Mouse (Mus musculus) urinary bladder, postnatal 25 days (tissue): ENCODE data around the gene Pcsk6.
"Not testable (repeated sequence)": the region's sequence is repeated elsewhere in the genome, so short reads cannot be mapped to it uniquely, and the experiment has no call there.

Experiments used
- DNase-seq: peaks from one replicate; pipeline ENCODE4 v3.0.0; 2022; ENCODE audit warnings: low spot score

Pcsk6 gene

DNA sequence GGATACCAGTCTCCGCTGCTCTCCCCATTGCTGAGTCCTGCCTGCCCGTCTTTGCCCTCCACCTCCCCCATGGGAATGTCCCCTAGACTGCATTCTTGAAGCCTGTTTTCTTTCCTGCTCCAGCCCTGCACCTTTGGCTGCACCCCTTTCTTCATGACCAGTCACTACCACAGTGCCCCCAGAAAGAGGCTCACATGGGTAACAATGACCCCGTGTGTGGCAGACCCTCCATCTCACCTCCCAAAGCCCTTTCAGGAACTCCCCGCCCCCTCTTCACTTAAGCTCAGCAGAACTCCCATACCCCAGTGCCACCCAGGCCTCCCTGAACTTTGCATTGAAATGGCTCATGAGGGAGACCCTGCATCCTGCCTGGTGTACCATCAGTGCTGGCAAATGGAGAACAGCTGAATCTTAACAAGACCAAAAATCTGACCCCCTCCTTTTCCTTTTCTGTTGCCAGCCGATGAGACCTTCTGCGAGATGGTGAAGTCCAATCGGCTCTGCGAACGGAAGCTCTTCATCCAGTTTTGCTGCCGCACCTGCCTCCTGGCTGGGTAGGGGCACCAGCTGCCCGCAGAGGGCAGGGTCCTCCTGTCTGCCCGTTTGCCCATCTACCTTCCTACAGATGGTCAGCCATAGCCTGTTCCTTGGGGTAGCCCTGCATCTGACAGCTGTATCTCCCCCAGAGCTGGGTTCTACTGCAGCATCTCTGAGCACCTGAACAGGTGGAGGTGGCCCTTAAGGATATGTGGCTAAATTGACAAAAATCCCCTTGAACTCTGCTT, 187.1 kb downstream of the Pcsk6 start:
- DNase-seq = no peak

- no peak for DNase-seq
Observed at GRCm38 (mm10) chr7:66053946-66054483, 192.5 kb downstream of the Pcsk6 start.

DNA sequence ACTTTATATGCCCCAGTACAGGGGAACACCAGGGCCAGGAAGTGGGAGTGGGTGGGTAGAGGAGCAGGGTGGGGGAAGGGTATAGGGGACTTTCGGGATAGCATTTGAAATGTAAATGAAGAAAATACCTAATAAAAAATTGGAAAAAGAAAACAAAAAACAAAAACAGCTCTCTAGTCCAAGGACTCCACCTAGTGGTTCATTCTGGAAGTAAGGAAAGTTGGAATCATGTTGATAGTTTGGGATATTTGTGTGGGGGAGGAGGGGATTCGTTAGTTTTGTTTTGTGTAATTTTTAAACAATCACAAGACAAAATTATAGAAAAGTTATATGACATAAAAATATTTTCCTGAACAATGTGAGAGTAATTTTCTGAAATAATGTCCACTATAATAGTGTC, 193.8 kb downstream of the Pcsk6 start:
- DNase-seq = not testable (repeated sequence)

DNA sequence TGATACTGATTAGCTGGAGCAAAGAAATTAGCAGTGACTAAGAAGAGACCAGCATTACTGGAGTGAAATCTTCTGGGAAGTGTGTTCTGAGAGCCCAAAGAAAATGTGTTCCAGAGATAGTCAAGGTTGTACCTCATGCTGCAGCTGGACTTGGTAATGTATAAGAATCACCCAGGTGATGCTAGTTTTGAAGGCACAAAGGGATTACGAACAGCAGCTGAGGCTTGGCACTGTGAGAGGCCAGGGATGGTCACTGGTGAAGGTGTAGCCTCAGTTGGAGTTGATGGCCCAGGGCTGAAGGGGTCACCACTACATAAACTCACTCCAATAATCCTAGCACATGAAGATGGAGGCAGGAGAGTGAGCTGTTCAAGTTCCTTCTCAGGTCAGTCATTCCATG, 197.2 kb downstream of the Pcsk6 start, which contains the start of gene Snrpa1:
Gene Snrpa1 (plus strand): TSS at position 301 of the 400 bp plus-strand sequence.
- no peak for DNase-seq

DNA sequence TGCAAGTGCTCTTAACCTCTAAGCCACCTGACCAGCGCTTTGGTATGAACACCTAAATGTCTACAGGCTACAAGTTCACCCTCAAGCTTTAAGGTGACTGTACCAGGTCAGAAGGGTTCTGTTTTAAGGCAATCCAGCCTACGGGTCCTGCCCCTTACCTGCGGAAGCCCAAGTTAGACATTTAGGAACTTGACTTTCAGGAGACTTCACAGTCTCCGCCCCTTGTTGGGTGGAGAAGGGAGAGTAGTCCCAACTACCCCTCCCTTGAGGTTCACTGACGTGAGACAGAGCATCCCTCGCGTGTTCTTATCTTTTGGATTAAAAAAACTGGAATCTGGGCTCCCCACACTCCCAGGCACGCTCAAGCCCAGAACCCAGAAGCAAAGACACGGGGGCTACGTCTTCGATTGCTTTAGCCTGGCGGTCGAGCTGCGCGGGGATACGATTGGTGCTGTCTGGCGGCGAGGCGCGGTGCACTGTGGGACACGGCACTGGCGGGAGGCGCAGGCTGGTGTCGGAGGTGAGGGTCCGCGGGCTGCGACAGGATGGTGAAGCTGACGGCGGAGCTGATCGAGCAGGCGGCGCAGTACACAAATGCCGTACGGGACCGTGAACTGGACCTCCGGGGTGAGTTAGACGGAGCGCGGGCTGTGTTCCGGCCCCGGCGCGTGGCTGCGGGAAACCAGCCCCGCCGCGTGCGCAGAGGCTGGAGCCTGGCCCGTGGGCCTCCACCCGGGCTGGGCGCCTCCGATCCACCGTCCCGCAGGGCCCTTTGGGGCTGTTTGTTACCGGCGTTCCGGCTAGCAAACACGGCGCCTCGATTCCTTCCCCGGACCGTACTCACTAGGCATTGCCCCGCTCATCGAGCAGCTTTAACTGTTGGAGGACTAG, 198.8 kb downstream of the Pcsk6 start:
- peak; percentile 86 for DNase-seq

GRCm38 (mm10) chr7:66061057-66061456, 199.5 kb downstream of the Pcsk6 start:
- DNase-seq = no peak

- DNase-seq = no peak
Observed at GRCm38 (mm10) chr7:66076411-66076810, 214.9 kb downstream of the Pcsk6 start.

DNA sequence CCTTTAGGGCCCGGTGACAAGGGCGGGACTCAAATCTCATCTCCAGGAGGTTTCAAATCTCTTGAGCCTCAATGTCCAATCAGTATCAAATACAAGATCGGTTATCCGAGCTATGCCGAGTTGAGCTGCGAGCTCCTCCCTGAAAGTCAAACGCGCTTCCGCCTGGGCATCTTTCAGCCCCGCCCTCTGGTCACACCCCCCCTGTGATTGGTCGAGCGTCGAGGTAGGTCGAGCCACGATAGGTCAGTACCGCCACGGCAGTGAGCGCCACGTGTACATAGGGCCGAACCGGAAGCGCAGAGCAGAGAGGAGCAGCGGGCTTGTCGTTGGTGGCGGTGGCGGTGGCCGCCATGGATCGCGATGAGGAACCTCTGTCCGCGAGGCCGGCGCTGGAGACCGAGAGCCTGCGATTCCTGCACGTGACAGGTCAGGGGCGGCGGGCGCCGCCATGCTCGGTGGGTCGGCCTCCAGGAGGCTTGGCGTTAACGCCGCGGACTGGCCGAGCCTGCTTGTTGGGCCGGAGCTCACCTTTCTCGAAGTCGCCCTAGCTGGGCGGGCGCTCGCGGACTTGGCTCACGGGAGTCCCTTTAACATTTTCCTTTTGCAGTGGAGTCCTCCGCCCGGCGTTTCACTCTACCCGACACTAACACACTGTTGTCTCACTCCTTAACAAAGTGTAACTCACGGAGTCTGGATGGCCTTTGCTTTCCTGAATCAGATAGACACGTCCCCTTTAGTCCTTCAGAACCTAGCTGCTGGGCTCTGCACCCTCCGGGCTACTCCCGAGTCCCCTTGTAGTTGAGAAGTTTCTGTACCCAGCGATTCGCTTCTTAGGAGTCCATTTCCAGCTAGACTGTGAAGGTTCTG, 218.1 kb downstream of the Pcsk6 start, which contains the start of gene Selenos:
Gene Selenos (plus strand): TSS at position 286 of the 867 bp plus-strand sequence.
- peak; percentile 93 for DNase-seq

DNA sequence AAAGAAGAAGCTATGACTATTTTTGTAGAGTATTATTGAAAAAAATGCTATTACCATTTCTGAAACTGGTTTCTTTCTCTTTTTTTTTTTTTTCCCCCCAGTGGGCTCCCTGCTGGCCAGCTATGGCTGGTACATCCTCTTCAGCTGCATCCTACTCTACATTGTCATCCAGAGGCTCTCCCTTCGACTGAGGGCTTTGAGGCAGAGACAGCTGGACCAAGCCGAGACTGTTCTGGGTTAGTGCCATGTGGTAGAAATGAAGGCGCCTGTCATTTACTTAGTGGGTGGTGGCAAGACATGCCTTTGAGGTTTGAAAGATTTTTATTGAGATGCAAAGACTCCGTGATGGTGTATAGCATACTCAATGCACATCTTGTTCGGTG, 218.7 kb downstream of the Pcsk6 start:
- DNase-seq = no peak

DNA sequence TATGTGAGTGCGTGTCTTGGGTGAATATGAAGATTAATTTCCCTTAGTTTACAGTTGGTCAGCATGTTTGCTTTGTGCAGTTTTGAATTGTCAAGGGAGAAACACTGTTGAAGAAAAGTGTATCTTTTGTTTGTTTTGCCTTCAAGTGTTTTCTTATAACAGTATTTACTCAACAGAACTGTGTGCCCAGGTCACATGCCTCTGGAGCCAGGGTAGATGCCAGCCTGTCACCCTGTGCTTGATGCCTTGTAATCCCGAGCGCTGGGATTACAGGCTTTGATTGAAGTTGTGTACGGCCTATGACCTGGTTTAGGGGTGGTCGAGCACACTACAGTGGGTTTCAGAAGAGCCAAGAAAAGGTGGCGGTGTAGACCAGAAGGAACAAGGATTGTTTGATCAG, 222.2 kb downstream of the Pcsk6 start:
- no peak for DNase-seq

DNA sequence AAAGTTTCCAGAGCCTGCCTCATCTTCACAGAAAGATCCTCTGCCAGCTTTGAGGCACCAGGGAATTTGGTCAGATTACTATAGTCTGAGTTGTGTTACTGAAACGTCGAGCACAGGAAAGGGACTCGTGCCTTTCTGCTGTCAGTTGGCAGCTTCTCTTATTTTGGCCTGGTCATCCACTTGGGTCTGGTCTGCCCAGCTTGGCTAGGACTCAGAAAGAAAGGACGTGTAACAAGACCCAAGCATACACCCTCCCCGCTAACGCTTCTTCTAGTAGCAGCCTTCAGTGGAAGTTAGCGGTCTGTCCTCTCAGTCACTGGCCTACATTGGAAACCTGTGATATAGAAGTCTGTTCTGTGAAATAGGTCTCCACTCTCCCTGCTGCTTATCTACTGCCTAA, 223.0 kb downstream of the Pcsk6 start:
- DNase-seq = no peak

DNA sequence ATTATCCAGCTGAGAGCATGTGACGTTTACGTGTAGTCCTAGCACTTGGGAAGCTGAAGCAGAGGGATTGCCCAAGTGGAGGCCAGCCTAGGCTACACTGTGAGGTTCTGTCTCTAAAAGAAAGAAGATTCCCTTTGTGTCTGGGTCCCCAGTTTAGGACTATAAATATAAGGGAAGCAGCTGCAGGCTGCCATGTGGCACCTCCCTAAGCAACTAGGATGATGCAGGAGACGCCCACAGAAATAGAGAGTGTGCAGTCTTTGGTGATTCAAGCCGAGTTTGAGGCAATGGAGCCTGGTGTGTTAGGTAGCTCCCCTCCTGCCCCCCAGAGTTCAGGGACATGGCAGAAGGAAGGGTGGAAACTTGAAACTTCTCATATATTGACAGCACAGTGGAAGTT, 226.1 kb downstream of the Pcsk6 start:
- no peak for DNase-seq

DNA sequence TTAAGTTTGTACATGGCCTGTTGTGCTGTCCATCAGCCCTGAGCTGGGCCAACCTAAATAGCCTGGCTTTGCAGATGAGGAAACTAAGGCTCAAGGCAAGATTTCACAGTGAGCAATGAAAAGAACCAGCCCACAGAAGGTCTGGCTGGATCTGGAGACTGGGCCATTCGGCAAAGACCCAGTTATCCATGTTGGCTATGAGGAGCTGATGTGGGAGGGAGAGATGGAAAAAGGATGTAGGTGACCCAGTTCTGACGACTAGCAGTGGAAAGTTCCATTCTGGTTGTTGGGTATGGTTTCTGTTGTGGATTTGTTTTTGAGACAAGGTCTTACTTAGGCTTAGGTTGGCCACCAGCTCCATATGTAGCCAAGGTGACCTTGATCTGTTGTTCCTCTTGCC, 226.5 kb downstream of the Pcsk6 start:
- no peak for DNase-seq

DNA sequence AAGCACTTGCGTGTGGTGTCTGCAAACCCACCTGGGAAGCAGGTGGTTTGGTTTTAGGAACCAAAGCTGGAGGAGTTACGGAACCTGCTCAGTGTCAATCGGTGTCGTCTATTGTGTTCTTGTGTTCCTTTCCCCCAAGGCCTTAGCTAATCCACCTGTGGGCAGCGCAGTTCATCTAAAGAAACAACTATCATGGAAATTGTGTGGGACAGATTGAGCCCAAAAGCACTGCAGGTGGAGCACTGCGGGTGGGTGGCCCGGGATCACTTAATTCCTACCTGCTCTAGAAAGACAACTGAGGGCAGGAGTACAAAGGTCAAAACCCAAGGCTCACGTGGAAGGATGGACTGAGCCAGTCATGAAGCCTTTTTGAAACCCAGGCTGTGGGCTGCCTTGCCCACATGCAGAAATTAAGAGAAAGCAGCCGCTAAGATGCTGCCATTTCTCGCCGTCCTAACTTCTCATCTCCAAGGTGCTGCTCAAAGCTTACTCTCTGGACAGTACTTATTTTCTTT, 229.2 kb downstream of the Pcsk6 start:
- DNase-seq = no peak

DNA sequence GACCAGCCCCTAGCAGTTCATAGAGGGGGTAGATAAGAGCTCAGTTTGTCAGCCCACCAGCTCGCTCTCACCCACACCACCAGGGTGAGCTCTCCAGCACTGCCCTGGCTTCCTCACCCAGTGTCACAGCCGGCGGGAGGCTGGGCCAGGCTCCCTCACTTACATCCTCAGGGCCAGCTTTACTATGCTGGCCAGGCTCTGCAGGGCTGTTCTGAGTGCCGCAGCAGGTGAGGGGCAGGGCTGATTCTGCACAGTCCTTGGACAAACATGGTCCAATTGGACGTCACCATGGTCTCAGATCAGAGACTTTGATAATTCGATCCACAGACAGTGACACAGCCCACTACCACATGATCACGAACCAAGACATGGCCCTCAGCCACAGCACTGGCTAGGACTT, 230.0 kb downstream of the Pcsk6 start:
- DNase-seq = no peak

DNA sequence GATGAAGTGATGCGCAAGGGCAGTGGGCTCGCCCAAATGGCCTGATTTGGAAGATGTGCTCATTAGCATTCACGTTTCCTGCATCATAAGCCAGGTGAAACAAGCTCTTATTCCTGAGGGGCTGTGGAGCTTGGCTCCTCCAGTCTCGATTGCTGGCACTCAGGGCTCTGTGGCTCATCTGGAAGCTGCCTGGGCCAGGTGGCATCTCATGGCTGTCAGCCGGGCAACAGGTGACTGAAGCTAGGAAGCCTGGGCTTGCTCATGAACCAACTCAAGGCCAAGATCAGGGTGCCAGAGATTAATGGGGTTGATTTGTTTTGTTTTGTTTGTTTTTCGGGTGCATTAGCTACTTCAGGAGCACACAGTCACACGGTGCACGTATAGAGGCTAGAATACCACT, 231.1 kb downstream of the Pcsk6 start:
- DNase-seq = no peak

GRCm38 (mm10) chr7:66094141-66094540, 232.6 kb downstream of the Pcsk6 start:
- no peak for DNase-seq

DNA sequence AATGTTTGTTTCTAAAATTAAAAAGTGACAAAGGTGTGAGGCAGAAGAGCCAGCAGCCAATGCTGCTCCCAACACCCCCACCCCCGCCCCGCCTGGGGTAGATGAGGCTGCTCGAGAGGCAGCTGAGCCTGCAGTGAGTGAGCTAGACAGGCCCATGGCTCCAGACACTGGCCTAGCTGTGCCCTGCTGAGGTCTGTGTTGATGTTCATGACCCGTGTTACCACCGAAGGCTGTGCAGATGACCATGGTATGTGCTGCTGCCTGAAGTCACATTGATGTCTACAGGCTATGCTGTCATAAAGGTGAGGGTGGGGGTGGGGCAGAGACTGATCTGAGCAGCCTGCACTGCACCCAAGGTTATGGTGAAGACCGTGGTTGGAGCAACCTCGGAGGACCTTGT, 237.3 kb downstream of the Pcsk6 start:
- no peak for DNase-seq
